Mouse (Mus musculus) lung, postnatal 0 days (tissue): Measurements from ENCODE around the gene Arrb1. TPM values are rescaled to one million over a fixed set of nuclear protein-coding genes. Genes with fewer than 3 reads are reported as not detected.
A peak's percentile ranks its signal among the peaks of the same experiment; 100 is the strongest.

Experiments used
- ATAC-seq: fragments of 200-750 bp; cut with Nextera tagmentation; 2 replicates; pipeline ENCODE4 v1.8.0; 2017; ENCODE audit warnings: moderate library complexity
- DNase-seq: peaks from one replicate; pipeline ENCODE4 v3.0.0-alpha.2; 2016; ENCODE audit warnings: low spot score
- H3K27ac ChIP-seq: fragments of 300-500 bp; sonication (generic); 2 replicates; pipeline ENCODE4 v1.5.1; 2014; ENCODE audit warnings: antibody characterized with exemption, mild to moderate bottlenecking, low read length, mixed read lengths
- H3K27me3 ChIP-seq: fragments of 300-500 bp; sonication (generic); replicated peaks from 2 replicates; pipeline ENCODE4 v1.6.1; 2014; ENCODE audit warnings: low read length, mixed read lengths; ENCODE audit not compliant: insufficient read depth
- H3K36me3 ChIP-seq: fragments of 300-500 bp; sonication (generic); 2 replicates; pipeline ENCODE4 v1.6.1; 2014; ENCODE audit warnings: low read length, mixed read lengths; ENCODE audit not compliant: insufficient read depth
- H3K4me1 ChIP-seq: fragments of 300-500 bp; sonication (generic); 2 replicates; pipeline ENCODE4 v1.6.1; 2014; ENCODE audit warnings: antibody characterized with exemption, low read depth, low read length, mixed read lengths; ENCODE audit not compliant: insufficient read depth
- H3K4me2 ChIP-seq: fragments of 300-500 bp; sonication (generic); replicated peaks from 2 replicates; pipeline ENCODE4 v1.6.1; 2014; ENCODE audit warnings: low read depth, mild to moderate bottlenecking, low read length, moderate library complexity, mixed read lengths
- H3K4me3 ChIP-seq: fragments of 300-500 bp; sonication (generic); 2 replicates; pipeline ENCODE4 v1.5.1; 2014; ENCODE audit warnings: low read depth, low read length
- H3K9ac ChIP-seq: fragments of 300-500 bp; sonication (generic); replicated peaks from 2 replicates; pipeline ENCODE4 v1.6.1; 2014; ENCODE audit warnings: low read depth, mild to moderate bottlenecking
- H3K9me3 ChIP-seq: fragments of 300-500 bp; sonication (generic); 2 replicates; pipeline ENCODE4 v1.6.1; 2016; ENCODE audit warnings: low read length, mixed read lengths
- CTCF ChIP-seq: IDR thresholded peaks from 2 replicates; pipeline ENCODE4 v1.5.1; 2016; ENCODE audit warnings: antibody characterized with exemption, mild to moderate bottlenecking
- EP300 ChIP-seq: IDR thresholded peaks from 2 replicates; pipeline ENCODE4 v1.6.1; 2016; ENCODE audit warnings: antibody characterized with exemption, mild to moderate bottlenecking, control low read depth
- WGBS: fragments of 180-500 bp; shearing (Covaris S2); extraction: QIAGEN DNeasy Blood & Tissue Kit; methylation state at CpG from one replicate; pipeline ENCODE4 v1.1.7; 2014; 5-methylcytosine and 5-hydroxymethylcytosine counted together
- polyA plus RNA-seq: library from polyadenylated mRNA; unstranded; fragments of >200 nt; fragmentation: Nextera tagmentation; extraction: Ambion mirVana; gene quantifications from 2 replicates; pipeline ENCODE4 v1.2.1, GENCODE M21; 2015

Gene Arrb1
- polyA plus RNA-seq, 1 experiment from 2014 or later, result 21.7 TPM

GRCm38 (mm10) chr7:99541204-99541603 lies 5.9 kb downstream of the Arrb1 start:
- H3K9ac ChIP-seq, result no peak overlapping the region
- TF ChIP-seq CTCF (no peak), EP300 (no peak)
- H3K4me3 ChIP-seq, result no peak overlapping the region
- DNase-seq, result no peak
- H3K36me3 ChIP-seq, result no peaks in the 10 kb centered on the region
- H3K27me3 ChIP-seq, result no peaks in the 10 kb centered on the region
- peaks cover 49% of the 10 kb centered on the region for H3K4me1 ChIP-seq
- 44% methylated on average over 5 of the region's 5 CpGs for WGBS
- 0 out of 2 replicates have a peak overlapping the region, but pooled peaks have one; percentile 19 for H3K4me2 ChIP-seq
- no peak for ATAC-seq
- no peaks in the 10 kb centered on the region for H3K9me3 ChIP-seq
- no peak overlapping the region for H3K27ac ChIP-seq

GRCm38 (mm10) chr7:99544272-99544671 lies 9.0 kb downstream of the Arrb1 start:
- DNase-seq, result no peak
- 0 out of 2 replicates have a peak overlapping the region, but pooled peaks have one; percentile 38 for H3K27ac ChIP-seq
- no peak for ATAC-seq

DNA sequence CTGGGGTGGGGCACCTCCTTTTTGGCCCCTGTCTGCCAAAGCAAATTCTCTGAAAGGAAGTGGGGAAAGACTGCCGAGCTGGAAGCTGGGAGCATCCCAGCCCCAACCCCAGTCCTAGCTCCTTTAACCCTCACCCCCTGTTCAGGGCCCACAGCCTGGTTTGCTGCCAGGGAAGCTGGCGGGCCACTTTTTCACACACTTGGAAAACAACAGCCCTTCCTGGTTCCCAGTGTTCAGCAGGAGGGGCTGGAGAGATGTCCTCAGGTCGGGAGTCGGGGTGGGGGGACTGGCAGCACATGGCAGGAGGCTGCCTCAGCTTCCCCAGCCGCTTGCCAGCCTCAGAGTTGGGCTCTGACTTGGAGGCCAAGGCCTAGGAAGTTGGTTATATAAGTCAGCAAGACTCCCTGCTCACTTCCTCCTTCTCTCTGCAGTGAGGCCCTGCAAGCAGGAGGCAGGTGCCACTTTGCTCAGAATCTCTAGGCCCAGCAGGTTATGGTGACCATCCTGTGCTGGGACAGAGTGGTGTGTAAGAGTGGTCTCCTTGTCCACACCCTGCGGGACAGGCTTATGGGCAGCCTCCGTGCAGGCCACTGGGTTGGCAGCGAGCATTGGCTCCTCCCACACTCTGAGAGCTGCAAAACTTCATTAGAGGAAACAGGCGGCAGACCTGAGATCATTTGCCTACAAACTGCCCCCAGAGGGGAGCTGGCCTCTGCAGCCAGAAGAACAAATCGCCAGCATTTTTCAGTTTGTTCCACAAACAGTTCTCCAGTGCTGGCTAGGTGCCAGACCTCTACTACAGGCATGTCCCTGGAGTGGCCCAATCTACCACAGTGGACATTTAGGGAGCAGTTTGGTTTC lies 10.8 kb downstream of the Arrb1 start:
- Histone ChIP-seq H3K9me3 (no peaks in the 10 kb centered on the region), H3K4me3 (no peak overlapping the region), H3K4me2 (peak overlapping the region; percentile 14; the same call in 1 of the 2 replicates), H3K4me1 (peaks cover 30% of the 10 kb centered on the region; the same call in 1 of the 2 replicates), H3K27ac (peak overlapping the region; percentile 92), H3K36me3 (no peaks in the 10 kb centered on the region), H3K27me3 (no peaks in the 10 kb centered on the region), H3K9ac (0 out of 2 replicates have a peak overlapping the region, but pooled peaks have one; percentile 30)
- TF ChIP-seq CTCF (peak; percentile 40; the same call in 1 of the 2 replicates), EP300 (peak; percentile 46; the same call in 1 of the 2 replicates)
- ATAC-seq, result peak; percentile 88
- WGBS, result 4% methylated on average over 10 of the region's 10 CpGs
- peak; percentile 91 for DNase-seq

More at GRCm38 (mm10) chr7:99544272-99544671, 9.0 kb downstream of the Arrb1 start:
- no peaks in the 10 kb centered on the region for H3K36me3 ChIP-seq
- no peak overlapping the region for H3K9ac ChIP-seq
- H3K9me3 ChIP-seq, result no peaks in the 10 kb centered on the region
- H3K4me2 ChIP-seq, result no peak overlapping the region
- no peak for TF ChIP-seq CTCF
- TF ChIP-seq EP300, result no peak
- no peak overlapping the region for H3K4me3 ChIP-seq
- peaks cover 34% of the 10 kb centered on the region; the same call in 1 of the 2 replicates for H3K4me1 ChIP-seq
- WGBS, result 52% methylated on average over 6 of the region's 6 CpGs
- no peaks in the 10 kb centered on the region for H3K27me3 ChIP-seq

DNA sequence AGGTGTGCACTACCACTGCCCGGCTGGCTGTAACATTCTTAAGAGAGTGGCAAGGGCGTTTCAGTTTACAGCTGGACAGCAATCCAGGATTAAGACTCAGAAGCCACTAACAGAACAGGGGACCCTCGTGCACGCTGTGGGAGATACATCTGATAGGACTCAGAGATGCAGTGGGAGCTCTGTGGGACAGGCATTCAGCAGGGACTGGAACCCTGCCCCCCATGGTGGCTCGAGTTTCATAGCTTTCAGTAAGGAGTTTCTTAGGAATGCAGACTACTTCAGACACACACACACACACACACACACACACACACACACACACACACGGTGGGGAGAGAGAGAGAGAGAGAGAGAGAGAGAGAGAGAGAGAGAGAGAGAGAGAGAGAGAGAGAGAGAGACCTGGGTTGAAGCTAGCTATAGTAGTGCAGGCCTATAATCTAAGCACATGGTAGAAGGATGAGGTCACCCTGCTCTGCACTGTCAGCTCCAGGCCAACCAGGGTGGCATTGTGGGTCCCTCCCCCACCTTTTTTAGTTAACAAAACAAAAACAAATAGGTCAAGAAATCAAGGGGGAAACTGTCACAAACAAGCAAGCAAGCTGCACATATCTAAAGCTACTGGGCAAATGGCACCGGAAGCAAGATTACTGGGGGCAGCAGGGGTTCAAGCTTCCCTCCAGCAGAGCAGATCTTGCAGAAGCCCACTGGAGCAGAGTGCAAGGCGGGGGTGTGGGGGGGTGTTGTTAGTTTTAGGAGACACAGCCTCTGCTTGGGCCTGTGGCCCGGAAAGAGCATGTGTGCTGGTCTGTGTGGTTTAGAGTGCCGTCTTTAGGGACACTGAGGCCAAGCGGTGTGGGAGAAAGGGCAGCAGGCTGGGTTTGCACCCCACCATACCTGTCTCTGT lies 12.6 kb downstream of the Arrb1 start:
- WGBS, result 32% methylated on average over 11 of the region's 11 CpGs
- Histone ChIP-seq H3K9ac (no peak overlapping the region), H3K4me2 (no peak overlapping the region), H3K4me1 (peaks cover 38% of the 10 kb centered on the region; the same call in 1 of the 2 replicates), H3K36me3 (no peaks in the 10 kb centered on the region), H3K27ac (no peak overlapping the region; the same call in 1 of the 2 replicates), H3K4me3 (no peak overlapping the region), H3K9me3 (no peaks in the 10 kb centered on the region), H3K27me3 (no peaks in the 10 kb centered on the region)
- ATAC-seq (peak; percentile 20; the same call in 1 of the 2 replicates), DNase-seq (no peak)
- no peak for TF ChIP-seq EP300
- no peak for TF ChIP-seq CTCF

DNA sequence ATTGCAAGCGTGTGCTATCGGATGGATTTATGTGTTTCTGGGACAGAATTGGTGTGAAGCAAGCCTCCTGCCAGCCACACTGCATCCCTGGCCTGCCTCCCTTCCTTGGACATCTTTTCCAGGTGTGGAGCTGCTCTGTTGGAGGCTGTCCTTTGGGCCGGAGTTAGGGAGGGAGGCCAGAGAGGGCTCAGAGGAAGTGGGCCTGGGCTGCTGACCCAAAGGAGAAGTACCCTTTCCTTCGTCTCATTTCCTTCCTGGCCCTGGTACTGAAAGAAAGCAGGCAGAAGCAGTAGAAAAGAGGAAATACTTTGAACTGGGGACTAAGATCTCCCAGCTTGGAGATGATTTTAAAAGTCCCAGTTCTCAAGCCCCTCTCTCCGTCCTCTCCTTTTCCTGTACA lies 14.4 kb downstream of the Arrb1 start:
- DNase-seq, result no peak
- 73% methylated on average over 5 of the region's 5 CpGs for WGBS
- ATAC-seq, result no peak
- Histone ChIP-seq H3K9me3 (no peaks in the 10 kb centered on the region), H3K9ac (no peak overlapping the region), H3K4me1 (peaks cover 46% of the 10 kb centered on the region; the same call in 1 of the 2 replicates), H3K4me2 (no peak overlapping the region), H3K27me3 (no peaks in the 10 kb centered on the region), H3K27ac (no peak overlapping the region), H3K36me3 (no peaks in the 10 kb centered on the region), H3K4me3 (no peak overlapping the region)
- TF ChIP-seq EP300 (no peak), CTCF (no peak)
